Mouse (Mus musculus): Measurements from ENCODE around the gene B3galt5. TPM values are rescaled to one million over a fixed set of nuclear protein-coding genes. Genes with fewer than 3 reads are reported as not detected.

Gene B3galt5
- total RNA-seq, 2 experiments from 2014 or later, result 54.5 to 57.4 TPM

GRCm38 (mm10) chr16:96362873-96363272 lies 127.3 kb downstream of the B3galt5 start:
- no peak for TF ChIP-seq CTCF (conservative IDR thresholded peaks at IDR 0.05)
- H3K27ac ChIP-seq, result no peak overlapping the region
- DNase-seq (ENCODE audit: low spot score in 2 of 2), result no peak
- H3K4me3 ChIP-seq, result no peak overlapping the region

GRCm38 (mm10) chr16:96363277-96363676 lies 127.7 kb downstream of the B3galt5 start:
- Histone ChIP-seq H3K4me3 (no peak overlapping the region), H3K27ac (no peak overlapping the region)
- no peak for TF ChIP-seq CTCF (conservative IDR thresholded peaks at IDR 0.05)
- no peak for DNase-seq (ENCODE audit: low spot score in 2 of 2)

GRCm38 (mm10) chr16:96364870-96365269 lies 129.3 kb downstream of the B3galt5 start:
- no peak overlapping the region for H3K4me3 ChIP-seq
- no peak overlapping the region for H3K27ac ChIP-seq
- no peak for DNase-seq (ENCODE audit: low spot score in 2 of 2)
- TF ChIP-seq CTCF (conservative IDR thresholded peaks at IDR 0.05), result no peak

Other genes starting within 250 kb of the B3galt5 start
- 10 to 100 TPM; 13.7 to 15.6 TPM for gene Psmg1, start 244.8 kb upstream of the B3galt5 start, total RNA-seq (2021)
- gene Brwd1, start 153.3 kb upstream of the B3galt5 start, total RNA-seq (2021), result 100 to 1,000 TPM; 141 to 150 TPM
- 10 to 100 TPM; 68.5 to 73.7 TPM for gene Hmgn1, start 108.1 kb upstream of the B3galt5 start, total RNA-seq (2021)
- gene Wrb, start 90.4 kb upstream of the B3galt5 start, total RNA-seq (2021), result 10 to 100 TPM; 66.8 to 69.8 TPM
- 1 to 10 TPM; 2.4 to 2.7 TPM for gene Lca5l, start 43.5 kb upstream of the B3galt5 start, total RNA-seq (2021)
- gene Sh3bgr, start 35.4 kb upstream of the B3galt5 start, total RNA-seq (2021), result 1 to 10 TPM; 2.1 to 3.3 TPM
- gene Itgb2l, start 207.8 kb downstream of the B3galt5 start, total RNA-seq (2021), result not detected
- gene Pcp4, start 231.8 kb downstream of the B3galt5 start, total RNA-seq (2021), result 100 to 1,000 TPM; 261 to 281 TPM

Data from layer of hippocampus, adult 2 months (tissue).